Mouse (Mus musculus): ENCODE data around the gene Zfand6. TPM values are rescaled to one million over a fixed set of nuclear protein-coding genes. Genes with fewer than 3 reads are reported as not detected.

Zfand6 gene
- polyA plus RNA-seq, 1 experiment from 2014 or later = 153 TPM

DNA sequence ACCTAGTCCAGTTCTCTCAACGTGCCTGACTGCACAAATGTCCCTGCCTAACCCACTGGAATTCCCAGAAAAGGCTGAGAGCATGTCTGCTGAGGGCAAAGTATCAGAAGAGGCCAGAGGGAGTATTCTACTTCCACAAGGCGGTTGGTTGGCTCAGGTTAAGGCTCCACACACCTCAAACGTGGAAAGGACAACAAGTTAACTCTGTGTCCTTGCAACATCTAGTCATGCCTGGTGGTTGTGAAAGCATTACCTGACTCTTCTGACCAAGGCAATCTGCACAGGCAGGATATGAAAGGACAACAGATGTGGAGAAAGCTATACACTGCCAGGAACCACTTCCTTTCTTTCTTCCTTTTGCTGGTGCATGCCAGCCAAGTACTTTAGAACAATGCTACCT is 85.3 kb downstream of the Zfand6 start:
- H3K27ac ChIP-seq (ENCODE audit: low read length) = no peak overlapping the region
- no peaks in the 10 kb centered on the region for H3K9me3 ChIP-seq (replicated peaks; ENCODE audit: control insufficient read depth, low read length)
- H3K36me3 ChIP-seq (ENCODE audit: control insufficient read depth, insufficient read depth) = no peaks in the 10 kb centered on the region
- ATAC-seq (replicated peaks; ENCODE audit: extremely low read depth, insufficient read depth, low FRiP score) = no peak
- no peak overlapping the region for H3K9ac ChIP-seq (ENCODE audit: low read length)
- H3K27me3 ChIP-seq (ENCODE audit: control insufficient read depth, insufficient read depth, low read length) = no peaks in the 10 kb centered on the region
- no peak overlapping the region for H3K4me3 ChIP-seq (ENCODE audit: low read length)
- H3K4me2 ChIP-seq (ENCODE audit: low read depth, low read length) = no peak overlapping the region; the same call in 1 of the 2 replicates
- 70% methylated on average over 3 of the region's 3 CpGs for WGBS
- peaks cover 7% of the 10 kb centered on the region for H3K4me1 ChIP-seq (ENCODE audit: control insufficient read depth, insufficient read depth, low read length)

GRCm38 (mm10) chr7:84601331-84601730 is 88.4 kb downstream of the Zfand6 start:
- no peaks in the 10 kb centered on the region for H3K9me3 ChIP-seq (replicated peaks; ENCODE audit: control insufficient read depth, low read length)
- no peaks in the 10 kb centered on the region for H3K36me3 ChIP-seq (ENCODE audit: control insufficient read depth, insufficient read depth)
- no peaks in the 10 kb centered on the region for H3K27me3 ChIP-seq (ENCODE audit: control insufficient read depth, insufficient read depth, low read length)
- H3K9ac ChIP-seq (ENCODE audit: low read length) = no peak overlapping the region
- no peak overlapping the region for H3K27ac ChIP-seq (ENCODE audit: low read length)
- H3K4me2 ChIP-seq (ENCODE audit: low read depth, low read length) = no peak overlapping the region
- peaks cover 7% of the 10 kb centered on the region for H3K4me1 ChIP-seq (ENCODE audit: control insufficient read depth, insufficient read depth, low read length)
- no peak for ATAC-seq (replicated peaks; ENCODE audit: extremely low read depth, insufficient read depth, low FRiP score)
- no peak overlapping the region for H3K4me3 ChIP-seq (ENCODE audit: low read length)
- WGBS = 61% methylated on average over 3 of the region's 3 CpGs

DNA sequence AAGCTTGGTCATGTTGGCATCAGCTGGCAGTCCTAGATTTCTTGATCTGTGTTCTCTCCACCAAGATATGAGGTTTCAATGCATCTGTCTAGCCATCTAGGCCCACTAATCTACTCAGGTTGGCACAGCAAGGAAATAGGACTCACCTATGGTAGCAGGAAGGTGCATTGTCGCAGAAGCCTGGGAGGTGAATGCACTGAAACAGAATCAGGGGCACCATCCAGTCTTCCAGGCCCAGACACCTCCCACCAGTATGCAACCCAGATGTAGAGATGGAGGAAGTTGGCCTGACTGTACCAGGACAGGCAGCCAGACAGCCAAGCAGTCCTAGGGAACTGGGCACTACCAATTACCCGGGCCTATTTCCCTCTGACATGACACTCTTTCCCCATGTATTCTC is 89.1 kb downstream of the Zfand6 start:
- no peak for ATAC-seq (replicated peaks; ENCODE audit: extremely low read depth, insufficient read depth, low FRiP score)
- Histone ChIP-seq H3K36me3 (ENCODE audit: control insufficient read depth, insufficient read depth) (no peaks in the 10 kb centered on the region), H3K4me3 (ENCODE audit: low read length) (no peak overlapping the region), H3K9me3 (replicated peaks; ENCODE audit: control insufficient read depth, low read length) (no peaks in the 10 kb centered on the region), H3K4me2 (ENCODE audit: low read depth, low read length) (no peak overlapping the region), H3K27ac (ENCODE audit: low read length) (no peak overlapping the region), H3K27me3 (ENCODE audit: control insufficient read depth, insufficient read depth, low read length) (no peaks in the 10 kb centered on the region), H3K9ac (ENCODE audit: low read length) (no peak overlapping the region), H3K4me1 (ENCODE audit: control insufficient read depth, insufficient read depth, low read length) (peaks cover 7% of the 10 kb centered on the region)
- 81% methylated on average over 2 of the region's 2 CpGs for WGBS

DNA sequence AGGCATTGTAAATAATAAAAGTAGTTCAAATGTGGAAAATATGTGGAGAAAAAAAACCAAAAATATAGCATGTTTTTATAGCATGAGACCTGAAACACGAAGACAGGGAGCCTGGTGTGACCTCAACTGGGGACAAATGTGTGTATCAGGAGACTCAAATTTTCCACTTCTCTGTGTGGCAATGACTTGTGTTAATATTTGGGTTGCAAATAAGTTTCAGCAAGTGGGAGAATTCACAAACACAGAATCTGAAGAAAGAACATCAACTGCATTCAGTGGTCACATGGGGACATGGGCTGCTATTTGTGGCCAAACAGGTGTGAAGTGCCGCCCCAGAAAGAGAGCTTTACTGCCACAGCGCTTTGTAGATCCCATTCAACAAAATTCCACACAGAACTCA is 93.1 kb downstream of the Zfand6 start:
- Histone ChIP-seq H3K27me3 (ENCODE audit: control insufficient read depth, insufficient read depth, low read length) (no peaks in the 10 kb centered on the region), H3K9me3 (replicated peaks; ENCODE audit: control insufficient read depth, low read length) (no peaks in the 10 kb centered on the region), H3K27ac (ENCODE audit: low read length) (no peak overlapping the region), H3K4me1 (ENCODE audit: control insufficient read depth, insufficient read depth, low read length) (no peaks in the 10 kb centered on the region), H3K4me3 (ENCODE audit: low read length) (no peak overlapping the region), H3K4me2 (ENCODE audit: low read depth, low read length) (no peak overlapping the region), H3K36me3 (ENCODE audit: control insufficient read depth, insufficient read depth) (no peaks in the 10 kb centered on the region), H3K9ac (ENCODE audit: low read length) (no peak overlapping the region)
- no peak for ATAC-seq (replicated peaks; ENCODE audit: extremely low read depth, insufficient read depth, low FRiP score)
- 79% methylated on average over 3 of the region's 3 CpGs for WGBS

GRCm38 (mm10) chr7:84596002-84596401 is 93.8 kb downstream of the Zfand6 start:
- H3K4me2 ChIP-seq (ENCODE audit: low read depth, low read length) = no peak overlapping the region
- no peaks in the 10 kb centered on the region for H3K27me3 ChIP-seq (ENCODE audit: control insufficient read depth, insufficient read depth, low read length)
- no peaks in the 10 kb centered on the region for H3K36me3 ChIP-seq (ENCODE audit: control insufficient read depth, insufficient read depth)
- ATAC-seq (replicated peaks; ENCODE audit: extremely low read depth, insufficient read depth, low FRiP score) = no peak
- no peak overlapping the region for H3K4me3 ChIP-seq (ENCODE audit: low read length)
- no peaks in the 10 kb centered on the region for H3K9me3 ChIP-seq (replicated peaks; ENCODE audit: control insufficient read depth, low read length)
- H3K4me1 ChIP-seq (ENCODE audit: control insufficient read depth, insufficient read depth, low read length) = no peaks in the 10 kb centered on the region
- 82% methylated on average over 3 of the region's 3 CpGs for WGBS
- H3K27ac ChIP-seq (ENCODE audit: low read length) = no peak overlapping the region
- no peak overlapping the region for H3K9ac ChIP-seq (ENCODE audit: low read length)

GRCm38 (mm10) chr7:84594917-84595303 is 94.8 kb downstream of the Zfand6 start:
- Histone ChIP-seq H3K36me3 (ENCODE audit: control insufficient read depth, insufficient read depth) (no peaks in the 10 kb centered on the region), H3K27me3 (ENCODE audit: control insufficient read depth, insufficient read depth, low read length) (no peaks in the 10 kb centered on the region), H3K9ac (ENCODE audit: low read length) (no peak overlapping the region), H3K4me3 (ENCODE audit: low read length) (no peak overlapping the region), H3K4me2 (ENCODE audit: low read depth, low read length) (no peak overlapping the region), H3K27ac (ENCODE audit: low read length) (no peak overlapping the region), H3K4me1 (ENCODE audit: control insufficient read depth, insufficient read depth, low read length) (no peaks in the 10 kb centered on the region), H3K9me3 (replicated peaks; ENCODE audit: control insufficient read depth, low read length) (no peaks in the 10 kb centered on the region)
- no peak; the same call in 1 of the 2 replicates for ATAC-seq (replicated peaks; ENCODE audit: extremely low read depth, insufficient read depth, low FRiP score)

GRCm38 (mm10) chr7:84594087-84594916 is 95.5 kb downstream of the Zfand6 start:
- no peak overlapping the region for H3K4me2 ChIP-seq (ENCODE audit: low read depth, low read length)
- no peaks in the 10 kb centered on the region for H3K27me3 ChIP-seq (ENCODE audit: control insufficient read depth, insufficient read depth, low read length)
- H3K4me1 ChIP-seq (ENCODE audit: control insufficient read depth, insufficient read depth, low read length) = no peaks in the 10 kb centered on the region
- no peaks in the 10 kb centered on the region for H3K9me3 ChIP-seq (replicated peaks; ENCODE audit: control insufficient read depth, low read length)
- 0 out of 2 replicates have a peak overlapping the region, but pooled peaks have one; percentile 4 for H3K9ac ChIP-seq (ENCODE audit: low read length)
- no peak overlapping the region for H3K4me3 ChIP-seq (ENCODE audit: low read length)
- H3K36me3 ChIP-seq (ENCODE audit: control insufficient read depth, insufficient read depth) = no peaks in the 10 kb centered on the region
- no peak overlapping the region for H3K27ac ChIP-seq (ENCODE audit: low read length)
- ATAC-seq (replicated peaks; ENCODE audit: extremely low read depth, insufficient read depth, low FRiP score) = peak; percentile 26; the same call in 1 of the 2 replicates
- WGBS = 43% methylated on average over 8 of the region's 8 CpGs

GRCm38 (mm10) chr7:84591347-84591746 is 98.4 kb downstream of the Zfand6 start:
- H3K27ac ChIP-seq (ENCODE audit: low read length) = no peak overlapping the region
- no peak overlapping the region for H3K9ac ChIP-seq (ENCODE audit: low read length)
- 88% methylated on average over 3 of the region's 3 CpGs for WGBS
- no peaks in the 10 kb centered on the region for H3K9me3 ChIP-seq (replicated peaks; ENCODE audit: control insufficient read depth, low read length)
- no peak for ATAC-seq (replicated peaks; ENCODE audit: extremely low read depth, insufficient read depth, low FRiP score)
- H3K4me2 ChIP-seq (ENCODE audit: low read depth, low read length) = no peak overlapping the region
- no peaks in the 10 kb centered on the region for H3K36me3 ChIP-seq (ENCODE audit: control insufficient read depth, insufficient read depth)
- H3K27me3 ChIP-seq (ENCODE audit: control insufficient read depth, insufficient read depth, low read length) = no peaks in the 10 kb centered on the region
- H3K4me1 ChIP-seq (ENCODE audit: control insufficient read depth, insufficient read depth, low read length) = no peaks in the 10 kb centered on the region
- H3K4me3 ChIP-seq (ENCODE audit: low read length) = no peak overlapping the region

DNA sequence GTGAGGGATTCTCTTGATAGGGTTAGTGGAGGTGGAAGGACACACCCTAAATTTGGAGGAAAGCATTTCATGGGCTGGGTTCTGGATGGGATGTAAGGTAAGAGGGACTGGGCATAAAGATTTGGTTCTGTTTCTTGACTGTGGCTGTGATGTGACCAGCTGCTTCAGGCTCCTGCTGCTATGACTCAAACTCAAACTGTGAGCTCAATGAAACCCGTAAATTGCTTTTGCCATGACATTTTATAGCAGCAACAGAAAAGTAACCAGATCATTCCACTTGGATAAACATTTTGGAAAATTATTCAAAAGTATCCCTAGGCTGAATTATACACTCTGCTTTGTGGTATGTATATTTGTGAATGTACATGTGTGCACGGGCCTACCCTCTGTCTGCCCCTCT is 99.1 kb downstream of the Zfand6 start:
- no peak overlapping the region for H3K9ac ChIP-seq (ENCODE audit: low read length)
- no peak overlapping the region for H3K27ac ChIP-seq (ENCODE audit: low read length)
- H3K4me1 ChIP-seq (ENCODE audit: control insufficient read depth, insufficient read depth, low read length) = no peaks in the 10 kb centered on the region
- H3K4me2 ChIP-seq (ENCODE audit: low read depth, low read length) = no peak overlapping the region
- no peaks in the 10 kb centered on the region for H3K27me3 ChIP-seq (ENCODE audit: control insufficient read depth, insufficient read depth, low read length)
- no peaks in the 10 kb centered on the region for H3K36me3 ChIP-seq (ENCODE audit: control insufficient read depth, insufficient read depth)
- no peaks in the 10 kb centered on the region for H3K9me3 ChIP-seq (replicated peaks; ENCODE audit: control insufficient read depth, low read length)
- no peak overlapping the region for H3K4me3 ChIP-seq (ENCODE audit: low read length)
- no peak for ATAC-seq (replicated peaks; ENCODE audit: extremely low read depth, insufficient read depth, low FRiP score)
- WGBS = 85% methylated on average over 2 of the region's 2 CpGs

Measured in heart, embryonic 16.5 days (tissue).